Mouse (Mus musculus) adrenal gland, adult 18-20 months (tissue): ENCODE measurements around the gene Myo1a. TPM values are rescaled to one million over a fixed set of nuclear protein-coding genes. Genes with fewer than 3 reads are reported as not detected.
A peak's percentile ranks its signal among the peaks of the same experiment; 100 is the strongest.
"Not testable (repeated sequence)": the region's sequence is repeated elsewhere in the genome, so short reads cannot be mapped to it uniquely, and the experiment has no call there.

Experiments
- DNase-seq, 2 experiments: peaks; one replicate each; pipeline ENCODE4 v3.0.0; 2021 to 2022; ENCODE audit warnings: low spot score in 2 of 2
- total RNA-seq, 2 experiments: library from RNA; stranded (reverse); gene quantifications; 1 replicate in 1 of 2; 2 replicates in 1 of 2; pipeline ENCODE4 v1.2.3; 2021

Myo1a gene
- total RNA-seq, 2 experiments from 2014 or later = 0.83 to 35.2 TPM

- no peak for DNase-seq
These were observed 50.3 kb downstream of the Myo1a start for GRCm38 (mm10) chr10:127755246-127755645.

GRCm38 (mm10) chr10:127755770-127756468, 50.9 kb downstream of the Myo1a start:
- peak in 1 of 2 experiments; percentile 19 for DNase-seq

GRCm38 (mm10) chr10:127759181-127760110, 54.5 kb downstream of the Myo1a start, which contains the start of the genes Rdh1 and Rdh16f1:
Gene Rdh1 (plus strand): TSS chr10:127759721.
Gene Rdh16f1 (plus strand): TSS chr10:127759787.
- peak in 1 of 2 experiments; percentile 11 for DNase-seq

- DNase-seq = not testable (repeated sequence)
These were observed 58.0 kb downstream of the Myo1a start for GRCm38 (mm10) chr10:127762926-127763325.

- DNase-seq = no peak
These were observed 59.1 kb downstream of the Myo1a start for GRCm38 (mm10) chr10:127763914-127764680.

- no peak for DNase-seq
These were observed 61.6 kb downstream of the Myo1a start for GRCm38 (mm10) chr10:127766564-127766963.

Other genes with a start within 250 kb of the Myo1a start
- gene Stac3, start 203.5 kb upstream of the Myo1a start, total RNA-seq = 1 to 10 TPM; 1.1 to 1.9 TPM
- 10 to 100 TPM; 36.0 to 55.3 TPM for gene Ndufa4l2, start 190.2 kb upstream of the Myo1a start, total RNA-seq
- gene Shmt2, start 182.7 kb upstream of the Myo1a start, total RNA-seq = 10 to 100 TPM; 38.6 to 46.5 TPM
- 10 to 100 TPM in 1 of 2 experiments, 1 to 10 TPM in 1; 6.9 to 12.6 TPM for gene Nxph4, start 170.6 kb upstream of the Myo1a start, total RNA-seq
- gene Lrp1, start 84.0 kb upstream of the Myo1a start, total RNA-seq = 100 to 1,000 TPM; 145 to 148 TPM
- gene Stat6, start 62.2 kb upstream of the Myo1a start, total RNA-seq = 100 to 1,000 TPM in 1 of 2 experiments, 10 to 100 TPM in 1; 87.7 to 105 TPM
- 1 to 10 TPM; 5.0 to 5.4 TPM for gene Nemp1, start 38.3 kb upstream of the Myo1a start, total RNA-seq
- 10 to 100 TPM; 23.4 to 38.0 TPM for gene Nab2, start 36.6 kb upstream of the Myo1a start, total RNA-seq
- not detected for gene Tac2, start 19.3 kb downstream of the Myo1a start, total RNA-seq
- gene Zbtb39, start 34.4 kb downstream of the Myo1a start, total RNA-seq = 10 to 100 TPM; 12.3 to 13.1 TPM
- gene Gpr182, start 46.6 kb downstream of the Myo1a start, total RNA-seq = 10 to 100 TPM in 1 of 2 experiments, 1 to 10 TPM in 1; 4.6 to 11.4 TPM
- gene Rdh1, start 54.6 kb downstream of the Myo1a start, total RNA-seq = 1 to 10 TPM; 2.4 to 5.9 TPM
- gene Rdh16f1, start 54.6 kb downstream of the Myo1a start, total RNA-seq = 1 to 10 TPM; 3.9 to 7.3 TPM
- gene Rdh9, start 71.2 kb downstream of the Myo1a start, total RNA-seq = under 1 TPM in 1 of 2 experiments, not detected in 1; 0.27 TPM
- gene Rdh16, start 96.0 kb downstream of the Myo1a start, total RNA-seq = 1 to 10 TPM in 1 of 2 experiments, under 1 TPM in 1; 0.93 to 4.0 TPM
- gene Rdh19, start 144.8 kb downstream of the Myo1a start, total RNA-seq = not detected
- gene Rdh16f2, start 161.3 kb downstream of the Myo1a start, total RNA-seq = under 1 TPM in 1 of 2 experiments, not detected in 1; 0.33 TPM
- gene Rdh7, start 183.6 kb downstream of the Myo1a start, total RNA-seq = not detected
- gene Sdr9c7, start 193.3 kb downstream of the Myo1a start, total RNA-seq = 1 to 10 TPM in 1 of 2 experiments, under 1 TPM in 1; 0.32 to 2.7 TPM